Mouse (Mus musculus) myocyte (in vitro differentiated cells): ENCODE measurements at regions not wholly inside any gene's neighbourhood (a gene's known extent, or its start where the extent isn't known, plus 50 kb on each side); places are given as distances from the start of the nearest gene placed in this dataset.
A peak's percentile ranks its signal among the peaks of the same experiment; 100 is the strongest.

Experiments used
- MAX ChIP-seq: IDR thresholded peaks from one replicate; pipeline ENCODE4 v1.6.1; 2011; ENCODE audit warnings: low read depth, mild to moderate bottlenecking, control low read depth
- MYOD1 ChIP-seq, 3 experiments: IDR thresholded peaks; one replicate each; pipeline ENCODE4 v1.6.1; 2011; ENCODE audit warnings: control low read depth in 2 of 3, low read depth in 2 of 3, mild to moderate bottlenecking in 2 of 3, moderate library complexity in 1 of 3; ENCODE audit not compliant: insufficient read length in 2 of 3, control insufficient read depth in 1 of 3
- MYOG ChIP-seq, 3 experiments: IDR thresholded peaks; one replicate each; pipeline ENCODE4 v1.6.1; 2011; ENCODE audit warnings: control low read depth in 2 of 3, low read depth in 2 of 3, mild to moderate bottlenecking in 2 of 3; ENCODE audit not compliant: insufficient read length in 2 of 3, control insufficient read depth in 1 of 3, insufficient read depth in 1 of 3
- POLR2A ChIP-seq: IDR thresholded peaks from one replicate; pipeline ENCODE4 v1.6.1; 2011; ENCODE audit warnings: low read depth, mild to moderate bottlenecking, control low read depth, moderate library complexity; ENCODE audit not compliant: insufficient read length
- POLR2AphosphoS2 ChIP-seq: IDR thresholded peaks from one replicate; pipeline ENCODE4 v1.6.1; 2011; ENCODE audit warnings: low read depth, control low read depth; ENCODE audit not compliant: insufficient read length
- TCF12 ChIP-seq: IDR thresholded peaks from one replicate; pipeline ENCODE4 v1.6.1; 2011; ENCODE audit warnings: mild to moderate bottlenecking, control low read depth; ENCODE audit not compliant: poor library complexity, insufficient read depth, severe bottlenecking
- USF1 ChIP-seq: IDR thresholded peaks from one replicate; pipeline ENCODE4 v1.6.1; 2011; ENCODE audit warnings: low read depth, mild to moderate bottlenecking, control low read depth, moderate library complexity

DNA sequence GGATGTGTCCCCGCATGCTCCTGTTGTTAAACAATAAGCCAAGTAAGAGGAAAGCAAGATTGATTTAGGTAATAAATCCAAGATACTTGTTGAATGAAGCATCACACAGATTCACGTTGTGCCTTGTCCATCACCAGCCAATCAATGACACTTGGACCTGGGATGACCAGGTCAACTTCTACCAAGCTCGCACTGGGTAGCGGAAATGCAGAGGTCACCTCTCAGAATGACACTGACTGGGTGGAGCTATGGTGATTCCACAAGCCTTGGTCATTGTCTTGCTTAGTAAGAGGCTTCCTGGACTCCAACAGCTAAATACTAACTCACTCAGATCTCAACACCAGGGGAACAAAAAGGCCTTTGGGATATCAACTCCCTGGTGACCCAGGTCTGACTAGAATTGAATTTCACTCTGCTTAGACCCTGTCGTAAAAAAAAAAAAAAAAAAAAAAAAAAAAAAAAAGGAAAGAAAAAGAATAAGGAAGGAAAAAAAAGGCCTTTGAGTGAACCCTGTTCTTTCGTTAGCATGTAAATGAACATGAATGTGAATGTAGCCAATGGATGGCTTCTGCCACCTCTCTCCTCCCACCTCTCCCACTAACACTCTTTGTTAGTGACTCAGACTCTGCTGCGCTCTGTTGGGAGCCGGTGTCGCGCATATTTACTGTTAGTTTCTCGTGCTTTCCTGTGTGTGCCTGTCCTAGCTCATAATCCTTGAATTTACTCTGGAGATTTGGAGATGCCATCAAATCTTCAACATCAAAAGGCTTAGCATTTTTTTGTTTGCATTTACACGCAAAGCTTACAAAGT lies 66.4 kb upstream of the Skap2 start:
- TF ChIP-seq MYOD1 (IDR thresholded peaks at IDR 0.05; ENCODE audit: control insufficient read depth in 1 of 3, insufficient read length in 2 of 3, low read depth in 2 of 3) (no peak), USF1 (no peak), POLR2A (peak; percentile 32), MAX (no peak), TCF12 (no peak), MYOG (IDR thresholded peaks at IDR 0.05; ENCODE audit: control insufficient read depth in 1 of 3, insufficient read depth in 1 of 3, insufficient read length in 2 of 3, low read depth in 2 of 3) (no peak), POLR2AphosphoS2 (no peak)
